Mouse (Mus musculus) cerebellum, adult 9-11 months (tissue): ENCODE measurements around the gene Gm5148.

ENCODE experiments used
- DNase-seq: peaks from one replicate; pipeline ENCODE4 v3.0.0; 2022

The Gm5148 gene

DNA sequence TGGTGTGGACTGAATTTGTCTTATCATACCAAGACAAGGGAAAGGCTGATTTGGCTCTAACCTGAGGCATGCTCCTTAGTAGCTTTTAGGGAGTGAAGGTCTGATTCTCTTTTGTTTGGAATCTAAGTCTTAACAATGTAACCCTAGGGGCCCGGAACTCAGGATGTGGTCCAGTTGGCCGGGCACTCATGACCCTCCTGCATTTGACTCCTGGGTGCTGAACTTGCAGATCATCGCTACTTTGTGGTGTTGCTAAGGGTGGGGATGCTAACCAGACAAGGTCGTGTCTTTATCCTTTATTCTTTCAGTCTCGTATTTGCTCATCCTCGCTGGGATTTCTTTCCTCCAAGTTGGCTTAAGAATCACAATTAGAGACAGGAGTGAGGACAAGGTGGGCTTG lies 37.5 kb downstream of the Gm5148 start:
- DNase-seq, result no peak

DNA sequence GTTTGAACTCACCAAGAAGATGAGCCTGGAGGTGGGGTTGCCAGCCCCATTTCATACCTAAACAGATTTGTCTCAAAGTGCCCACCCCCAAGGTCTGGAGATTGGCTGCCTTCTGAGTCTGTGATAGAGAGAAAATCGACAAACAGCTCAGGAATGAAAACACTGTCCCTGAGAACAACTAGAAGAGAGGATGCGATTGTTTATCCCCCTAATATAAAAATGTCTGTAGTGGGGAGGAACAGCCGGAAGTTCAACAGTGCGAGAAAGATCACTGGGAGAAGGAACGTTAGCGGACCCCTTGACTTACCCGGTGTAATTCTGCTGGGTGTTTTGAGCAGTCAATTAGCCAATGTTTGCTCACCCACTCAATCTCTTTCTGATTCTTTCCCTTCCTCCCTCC lies 38.1 kb downstream of the Gm5148 start:
- no peak for DNase-seq

DNA sequence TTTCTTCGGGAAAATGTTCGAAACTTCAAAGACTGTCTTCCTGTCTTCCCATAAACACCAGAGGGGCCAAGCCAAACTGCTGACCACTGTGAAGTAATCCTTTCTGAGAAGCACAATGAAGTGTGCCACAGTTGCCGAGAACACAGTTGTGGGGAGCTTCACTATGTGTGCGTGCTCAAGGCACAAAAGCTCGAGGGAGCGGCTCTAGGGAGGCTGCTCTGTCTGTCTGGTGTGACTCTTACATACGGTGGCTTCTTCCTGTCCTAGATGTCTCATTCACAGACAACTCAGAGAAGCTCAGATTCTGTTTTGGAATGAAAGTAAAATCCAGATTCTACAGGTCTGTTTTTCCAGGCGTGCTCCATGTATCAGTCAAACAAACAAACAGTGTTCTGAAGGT lies 48.0 kb downstream of the Gm5148 start:
- DNase-seq, result no peak

DNA sequence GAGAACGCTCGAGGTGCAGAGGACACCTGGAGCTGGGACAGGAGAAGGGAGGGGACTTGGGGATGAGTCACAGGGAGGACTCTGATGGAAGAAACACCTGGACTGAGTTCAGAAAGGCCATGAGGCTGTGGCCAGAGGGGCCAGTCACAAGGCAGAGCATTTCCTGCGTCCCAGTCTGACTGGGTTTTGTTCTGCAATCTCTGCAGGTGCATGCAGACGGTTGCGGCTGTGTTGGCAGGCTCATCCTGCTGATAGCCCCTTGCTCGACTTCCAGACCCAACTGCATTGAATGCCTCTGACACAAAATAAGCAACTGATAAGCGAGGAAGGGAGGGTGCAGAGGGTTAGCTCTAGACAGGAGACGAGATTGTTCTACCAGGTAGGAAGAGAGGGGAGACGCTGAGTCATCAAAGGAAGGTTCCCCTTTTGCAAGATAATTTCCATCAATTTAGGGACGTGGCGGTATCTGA lies 49.2 kb downstream of the Gm5148 start:
- DNase-seq, result no peak

DNA sequence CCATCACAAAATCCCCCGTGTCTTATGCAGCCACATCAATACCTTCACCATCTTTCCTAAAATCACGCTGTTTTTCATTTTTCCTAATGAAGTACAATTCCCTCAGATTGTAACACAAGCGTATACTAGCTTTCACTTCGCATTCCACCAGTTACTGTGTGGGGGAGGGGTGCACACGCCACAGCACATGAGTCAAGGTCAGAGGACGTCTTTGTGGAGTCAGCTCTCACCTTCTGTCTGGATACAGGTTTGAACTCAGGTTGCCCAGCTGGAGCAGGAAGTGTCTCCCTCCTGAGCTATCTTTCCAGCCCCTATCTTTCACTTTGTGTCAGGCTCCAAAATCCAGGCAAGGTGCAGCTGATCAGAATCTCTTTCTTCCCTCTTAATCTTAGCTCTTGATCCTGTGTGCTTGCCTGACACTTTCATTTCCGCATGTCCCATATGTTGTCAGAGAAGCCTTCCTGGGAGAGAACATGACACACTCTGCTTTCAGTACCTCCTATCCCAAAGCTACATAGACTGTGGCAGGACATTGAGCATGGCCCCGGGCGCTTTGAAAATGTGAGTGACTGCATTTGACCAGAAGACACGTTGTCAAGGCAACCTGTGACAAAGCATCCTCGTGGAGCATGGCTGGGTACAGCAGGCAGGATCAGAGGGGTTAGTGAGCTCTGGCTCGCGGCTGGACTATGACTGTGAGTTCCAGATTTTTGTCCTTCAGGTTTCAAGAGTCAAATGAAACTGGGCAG lies 50.6 kb downstream of the Gm5148 start:
- DNase-seq, result no peak

DNA sequence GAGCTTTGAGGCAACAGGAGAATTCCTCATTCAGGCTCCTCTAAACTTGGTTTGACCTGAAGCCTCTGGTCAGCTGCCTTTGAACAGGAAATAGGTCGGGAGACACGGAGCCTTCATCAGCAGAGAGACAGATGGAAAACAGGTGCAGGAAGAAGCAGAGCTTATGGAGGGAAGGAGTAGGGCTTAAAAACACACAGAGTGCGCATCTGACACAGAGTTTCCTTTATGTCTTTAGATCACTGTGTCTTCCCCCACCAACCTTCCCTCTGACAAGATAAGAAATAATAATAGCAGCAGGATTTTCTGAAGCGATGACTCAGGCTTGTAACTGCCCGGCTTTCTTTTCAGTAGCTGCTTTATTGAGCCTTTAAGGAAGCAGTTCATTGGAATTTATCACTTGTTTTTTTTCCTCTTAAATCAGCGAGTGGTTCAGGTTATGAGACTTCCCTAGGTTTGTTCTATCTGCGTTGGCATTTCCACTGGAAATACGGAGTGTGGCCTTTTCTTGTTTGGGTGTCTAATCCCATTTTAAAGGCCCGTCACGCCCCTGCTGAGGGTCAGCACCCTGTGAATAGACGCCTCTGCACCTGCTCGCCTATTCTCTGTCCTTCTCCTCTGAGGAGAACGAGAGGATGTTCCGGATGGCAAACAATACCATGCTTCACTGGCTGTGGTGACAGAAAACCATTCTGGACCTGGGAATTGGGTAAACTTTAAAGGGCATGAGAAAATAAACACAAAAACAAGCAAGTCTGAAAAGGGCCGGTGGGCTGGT lies 51.8 kb downstream of the Gm5148 start:
- DNase-seq, result no peak

DNA sequence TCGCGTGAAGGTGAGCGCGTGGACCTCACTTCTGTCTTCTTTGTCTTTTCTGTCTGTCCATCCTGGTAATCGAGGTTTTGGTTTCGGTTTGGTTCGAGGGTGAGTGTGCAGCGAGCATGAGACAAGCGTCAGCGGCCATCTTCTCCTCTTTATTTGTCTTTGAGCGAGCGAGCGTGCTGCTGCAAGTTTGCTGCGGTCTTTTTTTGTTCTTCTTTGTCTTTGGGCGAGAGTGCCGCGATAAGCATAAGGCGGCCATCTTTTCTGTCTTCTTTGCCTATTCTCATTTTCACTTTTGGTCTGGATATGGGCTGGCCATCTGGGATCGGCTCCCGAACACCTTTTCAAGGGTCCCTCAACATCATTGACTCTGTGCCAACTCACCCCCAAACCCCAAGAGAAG lies 55.2 kb downstream of the Gm5148 start:
- no peak for DNase-seq

DNA sequence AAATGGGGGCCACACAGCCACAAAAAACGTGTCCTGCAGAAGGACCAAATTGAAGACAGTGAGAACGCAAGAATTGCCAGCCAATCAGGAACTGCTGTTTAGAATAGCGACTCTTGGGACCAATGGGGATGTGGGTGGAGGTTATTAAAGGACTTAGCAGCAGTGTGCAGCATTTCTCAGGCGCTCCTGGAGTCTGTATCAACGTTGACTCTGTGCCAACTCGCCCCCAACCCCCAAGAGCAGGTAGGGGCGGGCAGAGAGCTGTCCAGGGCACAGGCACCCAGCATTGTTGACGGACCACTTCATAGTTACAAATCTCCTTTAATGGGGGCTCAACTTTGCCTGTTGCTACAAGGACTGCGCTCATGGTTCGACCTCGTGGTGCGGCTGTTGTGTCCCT lies 55.6 kb downstream of the Gm5148 start:
- no peak for DNase-seq

DNA sequence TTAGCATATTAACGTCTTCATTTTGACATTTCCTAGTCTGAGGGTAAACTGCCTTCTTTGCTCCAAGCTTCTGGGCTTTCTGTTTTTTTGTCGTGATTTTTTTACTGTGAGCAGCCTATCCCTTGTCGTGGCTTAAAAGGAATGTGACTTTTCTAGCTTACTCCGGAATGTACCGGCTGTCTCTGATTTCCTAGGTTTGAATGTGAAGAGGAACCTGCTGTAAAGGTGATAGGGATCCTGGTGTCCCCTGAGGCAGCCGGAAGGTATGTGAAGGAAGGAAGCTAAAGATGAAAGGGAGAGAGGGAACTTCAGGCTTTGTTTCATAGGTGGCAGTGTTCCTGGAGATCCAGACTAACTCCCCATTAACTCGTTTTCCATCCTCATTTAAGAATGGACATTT lies 56.6 kb downstream of the Gm5148 start:
- no peak for DNase-seq

DNA sequence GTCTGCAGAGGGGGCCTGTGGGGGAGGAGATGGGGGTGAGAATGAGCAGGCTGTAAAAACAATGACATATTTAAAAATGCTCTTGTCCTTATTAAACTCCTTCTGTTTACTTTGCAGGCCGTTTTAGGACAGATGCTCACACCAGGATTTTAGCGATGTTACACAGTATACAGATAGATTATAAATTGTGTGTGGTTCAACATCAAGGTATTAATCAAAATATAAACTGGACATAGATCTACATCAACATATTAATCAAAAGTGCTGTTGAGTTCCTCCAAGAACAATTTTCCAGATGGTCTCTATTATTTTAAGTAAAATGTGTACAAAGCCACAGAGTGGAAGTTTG lies 57.2 kb downstream of the Gm5148 start:
- no peak for DNase-seq

DNA sequence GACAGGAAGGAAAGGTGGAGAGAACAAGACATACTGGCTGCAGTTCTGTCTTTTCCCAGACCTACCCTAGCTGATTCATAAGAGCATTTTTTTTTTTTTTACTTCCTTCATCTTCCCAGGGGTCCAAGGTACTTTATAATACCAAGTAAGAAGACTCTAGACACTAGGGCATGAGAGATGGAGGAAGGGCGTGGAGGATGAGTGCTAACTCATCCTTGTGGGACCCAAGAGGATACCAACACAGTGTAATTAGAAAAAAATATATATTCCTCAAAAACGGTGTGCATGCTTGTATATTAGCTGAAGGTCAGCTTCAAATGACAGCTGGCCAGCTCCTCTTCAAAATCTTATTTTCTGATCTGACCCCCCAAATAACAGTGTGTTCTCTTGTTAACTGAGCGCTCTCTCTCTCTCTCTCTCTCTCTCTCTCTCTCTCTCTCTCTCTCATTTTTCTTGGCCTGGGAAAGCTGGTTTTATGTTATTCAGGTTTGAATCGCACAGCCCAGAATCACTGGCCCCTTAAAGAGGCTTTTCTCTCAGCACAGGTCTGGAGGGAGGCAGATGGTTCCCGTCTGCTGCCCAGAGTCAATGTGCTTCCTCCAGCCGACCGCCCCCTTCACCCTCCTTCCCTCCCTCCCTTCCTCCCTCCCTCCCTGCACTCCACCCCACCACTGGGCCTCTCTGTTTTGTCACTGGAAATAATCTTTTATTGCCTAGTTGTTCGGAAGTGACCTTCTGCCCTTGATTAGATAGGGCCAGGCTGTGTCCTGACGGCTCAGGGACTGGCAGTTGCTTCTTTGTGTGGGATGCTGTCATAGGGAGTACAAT lies 57.8 kb downstream of the Gm5148 start:
- DNase-seq, result no peak
